Mouse (Mus musculus) spleen, postnatal 14 days (tissue): ENCODE results near the gene Fbf1.

Experiments
- DNase-seq, 2 experiments: peaks; one replicate each; pipeline ENCODE4 v3.0.0; 2021 to 2022; ENCODE audit warnings: low spot score in 2 of 2

Gene Fbf1

GRCm38 (mm10) chr11:116178411-116179121 lies 10.6 kb upstream of the Fbf1 start:
- DNase-seq = no peak

- no peak for DNase-seq
Measured at GRCm38 (mm10) chr11:116176010-116176409, 8.0 kb upstream of the Fbf1 start.

- no peak for DNase-seq
Measured at GRCm38 (mm10) chr11:116174775-116175448, 6.9 kb upstream of the Fbf1 start.

GRCm38 (mm10) chr11:116171959-116172358 lies 4.0 kb upstream of the Fbf1 start:
- no peak for DNase-seq

- no peak for DNase-seq
Measured at GRCm38 (mm10) chr11:116170003-116170800, 2.2 kb upstream of the Fbf1 start.

GRCm38 (mm10) chr11:116169214-116169613 lies 1.2 kb upstream of the Fbf1 start:
- no peak for DNase-seq

- DNase-seq = no peak
Measured at GRCm38 (mm10) chr11:116167232-116167631, 734 bp downstream of the Fbf1 start.

- DNase-seq = no peak
Measured at GRCm38 (mm10) chr11:116163002-116163401, 5.0 kb downstream of the Fbf1 start.

- DNase-seq = no peak
Measured at GRCm38 (mm10) chr11:116162146-116162545, 5.8 kb downstream of the Fbf1 start.

GRCm38 (mm10) chr11:116161312-116161711 lies 6.7 kb downstream of the Fbf1 start:
- no peak for DNase-seq

- DNase-seq = peak in 1 of 2 experiments; percentile 15
Measured at GRCm38 (mm10) chr11:116150960-116151359, 17.0 kb downstream of the Fbf1 start.

GRCm38 (mm10) chr11:116149341-116149740 lies 18.6 kb downstream of the Fbf1 start:
- DNase-seq = no peak

GRCm38 (mm10) chr11:116148761-116149221 lies 19.2 kb downstream of the Fbf1 start:
- DNase-seq = no peak

GRCm38 (mm10) chr11:116146294-116146985 lies 21.5 kb downstream of the Fbf1 start:
- no peak for DNase-seq

- DNase-seq = no peak
Measured at GRCm38 (mm10) chr11:116145481-116146293, 22.3 kb downstream of the Fbf1 start.

- DNase-seq = no peak
Measured at GRCm38 (mm10) chr11:116143468-116143867, 24.5 kb downstream of the Fbf1 start.

GRCm38 (mm10) chr11:116142211-116142991 lies 25.6 kb downstream of the Fbf1 start:
- DNase-seq = peak; percentile 59 to 66

- peak; percentile 77 to 85 for DNase-seq
Measured at GRCm38 (mm10) chr11:116138468-116139138, 29.4 kb downstream of the Fbf1 start, which contains the start of gene Mrpl38. Gene Mrpl38 (minus strand): TSS chr11:116138868.

GRCm38 (mm10) chr11:116138096-116138467 lies 29.9 kb downstream of the Fbf1 start:
- no peak for DNase-seq
